Mouse (Mus musculus) small intestine, adult 2 months (tissue): ENCODE measurements around the gene Phf12. TPM values are rescaled to one million over a fixed set of nuclear protein-coding genes. Genes with fewer than 3 reads are reported as not detected.
A peak's percentile ranks its signal among the peaks of the same experiment; 100 is the strongest.

Experiments used
- H3K27ac ChIP-seq: fragments of 200-500 bp; 2 replicates; pipeline ENCODE4 v1.5.1; 2012; ENCODE audit warnings: low read depth, low read length, control low read depth, inconsistent platforms; ENCODE audit not compliant: insufficient read depth
- H3K27me3 ChIP-seq: fragments of 200-500 bp; 2 replicates; pipeline ENCODE4 v1.6.1; 2012; ENCODE audit warnings: mild to moderate bottlenecking, moderate library complexity, low read length, inconsistent platforms; ENCODE audit not compliant: control insufficient read depth, insufficient read depth
- H3K36me3 ChIP-seq: fragments of 200-500 bp; 2 replicates; pipeline ENCODE4 v1.6.1; 2012; ENCODE audit warnings: mild to moderate bottlenecking, low read length, control low read depth, inconsistent platforms; ENCODE audit not compliant: control insufficient read depth, insufficient read depth
- H3K4me1 ChIP-seq: fragments of 200-500 bp; 2 replicates; pipeline ENCODE4 v1.6.1; 2012; ENCODE audit warnings: low read length, inconsistent platforms, mixed read lengths; ENCODE audit not compliant: control insufficient read depth, insufficient read depth, insufficient read length
- H3K4me3 ChIP-seq: fragments of 200-500 bp; 2 replicates; pipeline ENCODE4 v1.5.1; 2012; ENCODE audit warnings: low read depth, mild to moderate bottlenecking, control low read depth, inconsistent platforms, low read length, moderate library complexity
- CTCF ChIP-seq: fragments of 200-500 bp; IDR thresholded peaks from 2 replicates; pipeline ENCODE4 v1.5.1; 2012; ENCODE audit warnings: low read depth, mild to moderate bottlenecking, control low read depth, inconsistent platforms, low read length, moderate library complexity, mixed read lengths; ENCODE audit not compliant: insufficient replicate concordance, insufficient read length; ENCODE audit errors: extremely low read depth
- POLR2A ChIP-seq: fragments of 200-500 bp; IDR thresholded peaks from 2 replicates; pipeline ENCODE4 v1.6.1; 2012; ENCODE audit warnings: low read depth, mild to moderate bottlenecking, control low read depth, inconsistent platforms, low read length, moderate library complexity
- WGBS: fragments of 180-500 bp; shearing (Covaris S2); methylation state at CpG from one replicate; pipeline ENCODE4 v1.1.7; 2018; 5-methylcytosine and 5-hydroxymethylcytosine counted together
- polyA plus RNA-seq: library from polyadenylated mRNA; depleted of rRNA; stranded (reverse); fragments of >200 nt; gene quantifications from 2 replicates; pipeline ENCODE4 v1.2.3, GENCODE M21; 2012

Gene Phf12
- polyA plus RNA-seq, 1 experiment = 33.0 TPM

GRCm38 (mm10) chr11:77950125-77950685 lies 32.3 kb upstream of the Phf12 start:
- TF ChIP-seq CTCF (no peak), POLR2A (no peak)
- H3K27me3 ChIP-seq = peaks cover 4% of the 10 kb centered on the region; the same call in 1 of the 2 replicates
- no peaks in the 10 kb centered on the region for H3K4me1 ChIP-seq
- whole genome bisulfite sequencing = 18% methylated on average over 12 of the region's 12 CpGs
- H3K27ac ChIP-seq = no peak overlapping the region
- H3K36me3 ChIP-seq = no peaks in the 10 kb centered on the region
- H3K4me3 ChIP-seq = no peak overlapping the region

GRCm38 (mm10) chr11:77950797-77951228 lies 31.7 kb upstream of the Phf12 start:
- Histone ChIP-seq H3K4me1 (no peaks in the 10 kb centered on the region), H3K4me3 (no peak overlapping the region), H3K27ac (no peak overlapping the region), H3K27me3 (peaks cover 4% of the 10 kb centered on the region; the same call in 1 of the 2 replicates), H3K36me3 (no peaks in the 10 kb centered on the region)
- WGBS = 55% methylated on average over 5 of the region's 5 CpGs
- no peak for TF ChIP-seq POLR2A
- TF ChIP-seq CTCF = no peak

DNA sequence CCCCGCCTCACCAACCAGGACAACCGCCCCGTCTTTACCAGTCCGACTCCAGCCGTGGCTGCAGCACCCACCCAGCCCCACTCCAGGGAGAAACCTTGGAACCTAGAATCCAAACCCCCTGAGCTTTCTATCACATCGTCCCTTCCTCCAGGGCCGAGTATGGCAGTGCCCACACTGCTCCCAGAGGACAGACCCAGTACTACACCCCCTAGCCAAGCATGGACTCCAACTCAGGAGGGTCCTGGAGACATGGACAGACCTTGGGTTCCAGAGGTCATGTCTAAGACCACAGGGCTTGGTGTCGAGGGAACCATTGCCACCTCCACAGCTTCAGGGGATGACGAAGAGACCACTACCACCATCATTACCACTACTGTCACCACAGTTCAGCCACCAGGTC lies 28.9 kb upstream of the Phf12 start:
- WGBS = 28% methylated on average over 9 of the region's 9 CpGs

DNA sequence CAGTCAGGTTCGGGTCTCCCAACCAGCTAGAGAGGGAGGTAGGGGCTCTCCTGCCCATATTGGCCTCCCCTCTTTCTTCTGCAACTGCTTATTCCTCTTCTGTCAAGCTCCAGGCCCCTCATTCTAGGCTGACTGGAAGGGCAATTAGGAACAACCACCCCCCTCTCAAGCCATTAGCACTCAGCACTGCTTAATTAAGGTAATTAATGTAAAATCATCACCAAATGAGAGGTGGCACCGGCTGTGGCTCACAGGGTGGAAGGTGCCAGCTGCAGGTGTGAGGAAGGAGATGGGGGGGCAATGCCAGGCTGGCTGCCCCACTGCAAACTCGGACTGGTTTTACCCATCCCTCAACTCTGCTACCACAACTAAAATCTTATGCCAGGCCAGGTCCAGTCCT lies 26.1 kb upstream of the Phf12 start:
- Histone ChIP-seq H3K4me3 (no peak overlapping the region), H3K27ac (no peak overlapping the region), H3K27me3 (peaks cover 4% of the 10 kb centered on the region), H3K36me3 (no peaks in the 10 kb centered on the region), H3K4me1 (no peaks in the 10 kb centered on the region)
- no peak for TF ChIP-seq CTCF
- TF ChIP-seq POLR2A = no peak
- 59% methylated on average over 3 of the region's 3 CpGs for WGBS

More for the DNA sequence above, 28.9 kb upstream of the Phf12 start:
- Histone ChIP-seq H3K4me3 (no peak overlapping the region), H3K27ac (no peak overlapping the region), H3K27me3 (no peaks in the 10 kb centered on the region), H3K36me3 (no peaks in the 10 kb centered on the region), H3K4me1 (no peaks in the 10 kb centered on the region)
- TF ChIP-seq CTCF (peak; percentile 47; the same call in 1 of the 2 replicates), POLR2A (no peak)

DNA sequence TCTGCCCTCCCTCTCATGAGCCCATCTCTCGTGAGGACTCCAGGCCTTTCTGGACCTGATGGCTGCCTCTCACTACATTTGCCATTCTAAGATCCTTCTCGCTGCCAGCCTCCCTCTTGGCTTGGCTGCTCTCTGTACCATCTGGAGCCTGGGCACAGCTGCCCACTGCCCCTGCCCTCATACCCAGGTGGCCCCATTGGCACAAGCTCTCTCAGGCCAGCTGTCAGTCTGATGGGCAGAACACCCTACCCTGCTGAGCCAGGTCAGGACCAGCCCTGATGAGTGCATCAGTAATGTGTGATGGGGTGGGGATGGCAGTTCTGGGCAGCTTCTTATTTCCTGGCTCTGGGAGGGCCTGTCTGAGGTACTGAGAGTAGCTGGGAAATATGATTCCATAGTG lies 24.3 kb upstream of the Phf12 start:
- 94% methylated on average over 2 of the region's 2 CpGs for WGBS
- H3K4me1 ChIP-seq = no peaks in the 10 kb centered on the region
- H3K27ac ChIP-seq = no peak overlapping the region
- H3K36me3 ChIP-seq = no peaks in the 10 kb centered on the region
- no peak overlapping the region for H3K4me3 ChIP-seq
- H3K27me3 ChIP-seq = peaks cover 4% of the 10 kb centered on the region
- TF ChIP-seq CTCF = no peak
- no peak for TF ChIP-seq POLR2A

- Histone ChIP-seq H3K27ac (no peak overlapping the region), H3K27me3 (peaks cover 4% of the 10 kb centered on the region), H3K4me1 (no peaks in the 10 kb centered on the region), H3K4me3 (no peak overlapping the region), H3K36me3 (no peaks in the 10 kb centered on the region)
- TF ChIP-seq CTCF = no peak
- no peak for TF ChIP-seq POLR2A
- WGBS = 64% methylated on average over 9 of the region's 9 CpGs
Observed at GRCm38 (mm10) chr11:77958932-77959331, 23.6 kb upstream of the Phf12 start.

- WGBS = 44% methylated on average over 9 of the region's 9 CpGs
Observed at GRCm38 (mm10) chr11:77960199-77960598, 22.4 kb upstream of the Phf12 start.

DNA sequence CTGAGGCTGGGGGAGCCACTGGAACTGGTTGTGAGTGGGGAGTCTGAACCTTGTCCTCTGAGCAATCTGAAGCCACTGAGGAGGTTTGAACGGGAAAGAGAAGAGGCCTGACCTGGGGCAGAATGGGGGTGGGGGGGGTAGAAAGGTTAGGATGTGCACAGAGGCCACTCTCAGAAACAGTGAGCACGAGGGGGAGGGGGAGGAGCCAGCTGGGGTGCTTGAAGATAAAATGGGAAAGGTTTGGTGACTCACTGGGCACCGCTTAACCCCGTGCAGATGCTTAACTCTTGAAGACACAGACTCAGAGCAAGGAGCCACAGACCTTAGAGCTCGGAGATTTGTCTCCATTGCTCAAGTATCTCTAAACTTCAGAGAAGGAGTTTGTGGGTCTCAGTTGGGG lies 21.7 kb upstream of the Phf12 start:
- 14% methylated on average over 5 of the region's 5 CpGs for WGBS

More at GRCm38 (mm10) chr11:77960199-77960598, 22.4 kb upstream of the Phf12 start:
- H3K27me3 ChIP-seq = peaks cover 4% of the 10 kb centered on the region
- no peak overlapping the region for H3K27ac ChIP-seq
- no peaks in the 10 kb centered on the region for H3K4me1 ChIP-seq
- no peaks in the 10 kb centered on the region for H3K36me3 ChIP-seq
- TF ChIP-seq POLR2A (no peak), CTCF (no peak)
- no peak overlapping the region for H3K4me3 ChIP-seq

More for the DNA sequence above, 21.7 kb upstream of the Phf12 start:
- no peak overlapping the region for H3K27ac ChIP-seq
- no peak overlapping the region for H3K4me3 ChIP-seq
- H3K4me1 ChIP-seq = no peaks in the 10 kb centered on the region
- no peak for TF ChIP-seq CTCF
- TF ChIP-seq POLR2A = no peak
- H3K27me3 ChIP-seq = peaks cover 4% of the 10 kb centered on the region
- no peaks in the 10 kb centered on the region for H3K36me3 ChIP-seq
